Mouse (Mus musculus) MEL (cell line): ENCODE measurements at regions not wholly inside any gene's neighbourhood (a gene's known extent, or its start where the extent isn't known, plus 50 kb on each side); places are given as distances from the start of the nearest gene placed in this dataset.

Experiments
- DNase-seq: peaks from one replicate; pipeline ENCODE4 v3.0.0; 2011; ENCODE audit warnings: low read depth, low spot score
- H3K27ac ChIP-seq: 2 replicates; pipeline ENCODE4 v1.5.1; 2012; ENCODE audit warnings: low read depth, mild to moderate bottlenecking, control low read depth, low read length, moderate library complexity; ENCODE audit not compliant: control insufficient read depth
- H3K27me3 ChIP-seq, 2 experiments: fragments of 150-350 bp in 1 of 2; sonication (generic) in 1 of 2; 2 replicates each; pipeline ENCODE4 v1.6.1; 2012; ENCODE audit warnings: low read length in 2 of 2, mild to moderate bottlenecking in 2 of 2, improper control_type of control experiment in 1 of 2, moderate library complexity in 1 of 2; ENCODE audit not compliant: insufficient read depth in 2 of 2, control insufficient read depth in 1 of 2
- H3K36me3 ChIP-seq, 2 experiments: 2 replicates each; pipeline ENCODE4 v1.6.1; 2012 to 2014; ENCODE audit warnings: low read length in 2 of 2, improper control_type of control experiment in 1 of 2, inconsistent platforms in 1 of 2, mild to moderate bottlenecking in 1 of 2; ENCODE audit not compliant: insufficient read depth in 2 of 2, control insufficient read depth in 1 of 2
- H3K4me1 ChIP-seq, 2 experiments: fragments of 150-350 bp in 1 of 2; sonication (generic) in 1 of 2; 2 replicates each; pipeline ENCODE4 v1.6.1; 2012; ENCODE audit warnings: low read length in 2 of 2, improper control_type of control experiment in 1 of 2, mild to moderate bottlenecking in 1 of 2; ENCODE audit not compliant: insufficient read depth in 2 of 2, control insufficient read depth in 1 of 2
- H3K4me3 ChIP-seq, 2 experiments: fragments of 150-350 bp in 1 of 2; sonication (generic) in 1 of 2; 2 replicates each; pipeline ENCODE4 v1.5.1; 2012; ENCODE audit warnings: low read depth in 2 of 2, low read length in 2 of 2, mild to moderate bottlenecking in 2 of 2, moderate library complexity in 2 of 2, control low read depth in 1 of 2, improper control_type of control experiment in 1 of 2; ENCODE audit not compliant: control insufficient read depth in 1 of 2, insufficient read depth in 1 of 2
- H3K79me2 ChIP-seq: 2 replicates; pipeline ENCODE4 v1.6.1; 2012; ENCODE audit warnings: mild to moderate bottlenecking, low read length, moderate library complexity; ENCODE audit not compliant: control insufficient read depth, poor library complexity, insufficient read depth
- H3K9ac ChIP-seq: 2 replicates; pipeline ENCODE4 v1.6.1; 2012; ENCODE audit warnings: low read depth, mild to moderate bottlenecking, control low read depth, low read length, moderate library complexity; ENCODE audit not compliant: control insufficient read depth, poor library complexity, severe bottlenecking
- H3K9me3 ChIP-seq: fragments of 150-350 bp; sonication (generic); replicated peaks from 2 replicates; pipeline ENCODE4 v1.6.1; 2012; ENCODE audit warnings: mild to moderate bottlenecking, low read length, improper control_type of control experiment, moderate library complexity; ENCODE audit not compliant: insufficient read depth
- CTCF ChIP-seq, 3 experiments: IDR thresholded peaks in 2 of 3; conservative IDR thresholded peaks in 1 of 3; 2 replicates each; pipeline ENCODE4 v1.5.1; 2011 to 2012; ENCODE audit warnings: low read length in 3 of 3, low read depth in 2 of 3, mild to moderate bottlenecking in 2 of 3, improper control_type of control experiment in 1 of 3, inconsistent platforms in 1 of 3, mixed read lengths in 1 of 3, moderate library complexity in 1 of 3; ENCODE audit not compliant: control insufficient read depth in 1 of 3, insufficient read depth in 1 of 3, poor library complexity in 1 of 3, severe bottlenecking in 1 of 3
- E2F4 ChIP-seq: IDR thresholded peaks from 2 replicates; pipeline ENCODE4 v1.6.1; 2011; ENCODE audit warnings: low read depth, low read length, improper control_type of control experiment, borderline replicate concordance
- EP300 ChIP-seq, 2 experiments: IDR thresholded peaks; 2 replicates each; pipeline ENCODE4 v1.6.1; 2011; ENCODE audit warnings: improper control_type of control experiment in 2 of 2, low read length in 2 of 2, low read depth in 1 of 2, mild to moderate bottlenecking in 1 of 2
- ETS1 ChIP-seq: IDR thresholded peaks from 2 replicates; pipeline ENCODE4 v1.6.1; 2012; ENCODE audit warnings: low read depth, mild to moderate bottlenecking, inconsistent platforms, low read length, improper control_type of control experiment, moderate library complexity
- GABPA ChIP-seq: IDR thresholded peaks from 2 replicates; pipeline ENCODE4 v1.6.1; 2012; ENCODE audit warnings: low read depth, mild to moderate bottlenecking, inconsistent platforms, low read length, improper control_type of control experiment, moderate library complexity
- TAL1 ChIP-seq: IDR thresholded peaks from 2 replicates; pipeline ENCODE4 v1.6.1; 2012; ENCODE audit warnings: mild to moderate bottlenecking, inconsistent platforms, low read length, moderate library complexity, mixed read lengths
- ZKSCAN1 ChIP-seq: IDR thresholded peaks from 2 replicates; pipeline ENCODE4 v1.6.1; 2012; ENCODE audit warnings: low read depth, mild to moderate bottlenecking, inconsistent platforms, low read length, improper control_type of control experiment, moderate library complexity

DNA sequence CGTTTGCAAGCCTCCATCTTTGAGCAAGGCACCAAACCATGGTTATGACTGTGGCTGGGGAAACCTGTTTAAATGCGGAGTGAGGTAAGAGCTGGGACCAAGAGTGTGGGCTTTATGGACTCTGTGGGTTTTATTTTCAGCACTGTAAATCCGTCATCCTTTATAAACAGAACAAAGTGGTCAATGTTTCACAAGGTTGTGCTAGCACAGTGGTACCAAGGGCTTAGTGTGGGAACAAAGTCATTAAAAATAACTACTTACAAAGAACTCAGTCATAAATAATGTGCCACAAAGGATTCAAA, 51.2 kb upstream of the Emcn start:
- Histone ChIP-seq H3K9ac (no peak overlapping the region), H3K9me3 (no peaks in the 10 kb centered on the region), H3K27me3 (no peaks in the 10 kb centered on the region; a peak in 1 of 4 replicates), H3K27ac (no peak overlapping the region), H3K79me2 (no peaks in the 10 kb centered on the region), H3K4me3 (no peak overlapping the region), H3K4me1 (no peaks in the 10 kb centered on the region), H3K36me3 (peaks cover 0 to 2% of the 10 kb centered on the region in 2 experiments; a peak in 1 of 4 replicates)
- no peak for TF ChIP-seq GABPA
- TF ChIP-seq CTCF (IDR thresholded peaks at IDR 0.05 in 2 of 3, conservative IDR thresholded peaks at IDR 0.05 in 1 of 3; ENCODE audit: control insufficient read depth in 1 of 3, insufficient read depth in 1 of 3, low read depth in 2 of 3, low read length in 3 of 3, poor library complexity in 1 of 3, severe bottlenecking in 1 of 3): no peak
- TF ChIP-seq E2F4: no peak
- no peak for TF ChIP-seq EP300 (IDR thresholded peaks at IDR 0.05; ENCODE audit: low read depth in 1 of 2, low read length in 2 of 2)
- TF ChIP-seq ZKSCAN1: no peak
- no peak for TF ChIP-seq TAL1
- TF ChIP-seq ETS1: no peak
- DNase-seq: no peak
